Mouse (Mus musculus) Muller cell, postnatal 12 days (primary cell): ENCODE results near the gene Slc30a2.

Experiments
- DNase-seq: peaks from one replicate; pipeline ENCODE4 v3.0.0-alpha.2; 2015; ENCODE audit errors: inconsistent ontology term

The Slc30a2 gene

DNA sequence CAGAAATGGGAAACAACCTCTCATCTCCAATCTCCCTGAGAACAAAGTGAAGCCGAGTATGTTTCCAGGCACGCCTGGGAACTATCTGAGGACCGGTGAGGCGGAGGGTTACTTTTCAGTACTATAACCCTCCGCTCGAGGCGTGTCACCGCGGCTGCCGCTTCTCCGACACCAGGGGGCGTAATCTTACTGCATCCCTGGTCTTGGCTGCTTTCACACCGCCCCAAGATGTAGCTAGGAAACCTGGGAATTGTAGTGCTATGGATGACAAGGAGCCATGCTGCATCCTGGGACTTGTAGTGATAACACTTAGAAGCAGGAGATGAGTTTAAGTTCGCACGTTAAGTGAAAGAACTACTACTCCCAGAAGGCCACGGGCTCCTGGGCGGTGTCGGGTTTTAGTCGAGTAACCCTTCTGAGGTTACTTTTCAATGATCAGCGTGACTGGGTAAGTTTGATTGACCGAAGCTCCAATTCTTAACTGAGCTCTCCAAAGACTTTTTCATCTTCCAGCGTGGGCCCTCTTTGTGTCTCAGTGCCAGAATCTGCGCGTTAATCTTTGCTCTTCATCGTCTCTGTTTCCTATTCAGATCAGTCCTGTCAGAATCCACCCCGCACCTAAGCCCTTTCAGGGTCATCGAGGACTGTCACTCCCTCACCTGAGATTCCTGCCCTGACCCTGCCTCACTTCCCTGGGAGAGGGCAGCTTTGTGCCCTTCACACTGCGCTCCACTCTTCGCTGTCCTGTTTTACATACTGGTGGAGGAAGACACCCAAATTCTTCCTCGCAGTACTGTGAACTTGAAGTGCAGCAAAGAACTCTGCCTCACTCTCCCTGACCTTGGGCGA, 53.2 kb downstream of the Slc30a2 start, which contains the start of gene Pafah2:
Gene Pafah2 (plus strand): TSS at position 344 of the 849 bp plus-strand sequence.
- peak; percentile 98 for DNase-seq

DNA sequence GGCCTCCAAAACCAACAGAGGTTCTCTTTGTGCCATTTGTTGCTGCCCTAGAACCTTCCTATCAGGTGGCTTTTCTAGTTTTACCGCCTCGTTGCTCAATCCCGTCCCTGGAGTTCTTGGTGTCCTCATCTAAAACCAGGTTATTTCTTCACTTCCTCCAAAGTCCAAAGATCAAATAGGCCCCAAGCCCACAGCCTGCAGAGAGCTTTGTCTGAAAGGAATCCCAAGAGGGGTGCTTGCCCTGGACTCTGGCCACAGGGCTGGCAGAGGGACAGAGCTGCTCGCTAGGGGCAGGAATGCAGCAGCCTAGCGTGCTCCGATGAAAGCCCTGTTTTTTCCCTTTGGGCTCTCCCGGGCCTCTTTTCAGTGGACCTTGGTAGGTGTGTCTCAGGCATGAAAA, 54.1 kb downstream of the Slc30a2 start:
- peak; percentile 88 for DNase-seq

DNA sequence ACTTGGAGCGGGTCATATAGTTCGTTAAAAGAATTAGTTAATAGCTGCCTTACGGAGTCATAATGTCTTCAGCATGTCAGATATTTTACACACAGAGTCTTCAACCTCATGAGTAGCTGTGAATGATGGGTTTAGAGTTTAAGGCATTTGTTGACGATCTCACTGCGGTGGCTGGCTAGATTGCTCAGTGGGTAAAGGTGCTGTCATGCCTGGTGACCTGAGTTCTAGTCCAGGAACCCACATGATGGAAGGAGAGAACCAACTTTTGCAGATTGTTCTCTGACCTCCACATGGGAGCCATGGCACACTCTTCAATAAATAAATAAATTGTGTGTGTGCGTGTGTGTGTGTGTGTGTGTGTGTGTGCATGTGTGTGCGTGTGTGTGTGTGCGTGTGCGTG, 54.8 kb downstream of the Slc30a2 start:
- DNase-seq = no peak

DNA sequence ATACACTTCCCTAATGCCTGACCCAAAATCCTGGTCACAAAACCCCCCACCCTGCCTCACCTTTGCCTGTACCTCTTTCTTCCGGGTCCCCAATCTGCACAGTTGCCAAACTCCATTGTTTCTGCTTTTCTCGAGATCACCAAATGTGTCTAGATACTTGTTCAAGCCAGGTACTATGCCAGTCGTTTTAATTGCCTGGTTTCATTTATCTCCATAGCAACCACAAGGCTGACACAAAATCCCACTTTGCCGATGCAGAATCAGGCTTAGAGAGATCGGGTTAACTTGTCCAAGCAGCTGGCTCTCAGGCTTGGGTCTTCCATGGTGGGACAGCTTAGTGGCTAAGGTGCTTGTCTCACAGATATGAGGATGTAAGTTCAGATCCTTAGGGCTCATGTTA, 57.2 kb downstream of the Slc30a2 start:
- DNase-seq = no peak

DNA sequence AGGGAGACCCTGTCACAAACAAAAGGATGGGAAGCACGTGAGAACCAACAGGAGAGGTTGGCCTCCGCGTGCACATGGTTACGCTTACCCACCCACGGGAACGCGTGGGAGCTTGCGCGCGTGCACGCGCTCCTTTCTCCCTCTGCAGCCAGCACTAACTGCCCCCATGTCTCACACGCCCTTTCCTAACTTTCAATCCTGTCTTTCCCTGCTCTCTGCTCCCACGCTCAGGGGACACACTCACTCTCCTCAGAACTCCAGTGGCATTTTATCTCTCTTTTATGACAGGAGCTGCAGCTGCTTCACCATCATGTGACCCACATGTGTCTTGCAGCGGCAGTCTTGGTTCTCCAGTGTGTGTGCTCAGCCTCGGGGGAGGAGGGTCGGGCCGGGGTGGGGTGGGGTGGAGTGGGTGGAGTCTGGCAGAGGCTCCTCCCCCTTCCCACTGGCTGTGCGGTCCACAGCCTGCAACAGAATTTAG, 58.2 kb downstream of the Slc30a2 start:
- peak; percentile 46 for DNase-seq

DNA sequence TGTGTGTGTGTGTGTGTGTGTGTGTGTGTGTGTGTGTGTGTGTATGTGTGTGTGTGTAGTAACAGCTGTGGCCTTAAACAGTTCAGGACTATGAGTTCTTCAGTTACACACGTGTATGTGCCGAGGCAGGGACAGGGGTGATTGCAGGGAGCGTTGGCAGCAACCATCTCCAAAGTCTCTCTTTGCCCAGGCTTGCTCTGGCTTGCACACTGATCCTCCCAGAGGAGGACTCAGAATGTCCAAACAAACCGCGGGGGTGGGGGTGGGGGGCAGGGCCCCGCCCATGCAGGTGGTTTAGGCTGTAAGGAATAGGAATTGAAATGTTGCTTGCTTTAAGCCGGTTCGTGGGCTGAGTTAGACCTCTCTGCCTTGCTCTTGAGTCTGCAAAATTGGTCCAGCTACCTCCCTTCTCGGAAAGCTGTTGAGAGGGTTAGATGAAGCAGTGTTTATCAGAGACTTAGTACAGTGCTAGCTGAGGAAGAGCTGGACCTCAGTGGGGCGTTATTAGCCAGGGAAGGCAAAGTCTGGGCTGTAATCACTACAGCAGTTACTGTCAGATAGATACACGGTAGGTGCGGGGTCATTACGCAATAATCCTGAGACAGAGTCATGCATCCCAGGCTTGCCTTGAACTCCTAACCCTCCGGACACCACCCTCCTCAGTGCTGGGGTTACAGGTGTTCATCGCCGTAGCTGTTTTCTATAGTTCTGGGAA, 59.0 kb downstream of the Slc30a2 start:
- no peak for DNase-seq

DNA sequence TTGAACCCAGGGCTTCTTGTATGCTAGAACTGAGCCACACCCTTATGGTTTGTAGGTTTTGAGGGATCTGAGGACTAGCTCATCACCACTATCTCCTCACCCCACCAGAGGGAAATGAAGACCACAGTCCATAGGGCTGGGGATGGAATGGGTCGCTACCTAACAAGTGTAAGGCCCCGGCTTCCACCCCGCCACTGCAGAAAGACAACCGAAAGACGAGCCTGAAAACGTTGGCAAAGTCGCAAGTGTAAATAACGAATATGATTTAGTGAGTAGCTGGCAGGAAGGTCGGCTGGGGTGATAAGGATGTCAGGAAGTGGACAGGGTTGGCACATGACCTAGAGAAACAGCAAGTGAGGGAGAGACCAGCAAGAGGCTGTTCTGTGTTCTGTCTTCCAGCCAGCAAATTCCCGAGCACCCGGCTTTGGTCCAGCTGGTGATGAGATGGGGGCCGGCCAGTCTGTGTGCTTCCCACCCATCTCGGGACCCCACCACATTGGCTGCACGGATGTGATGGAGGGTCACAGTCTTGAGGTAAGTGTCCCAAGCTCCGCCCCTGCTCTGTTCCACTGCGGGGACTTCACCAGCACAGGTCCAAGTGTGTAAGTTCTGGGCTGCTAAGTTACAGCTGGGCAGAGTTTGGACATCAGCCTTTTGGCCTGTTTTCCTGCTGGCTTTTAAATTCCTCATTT, 59.7 kb downstream of the Slc30a2 start:
- DNase-seq = peak; percentile 78

DNA sequence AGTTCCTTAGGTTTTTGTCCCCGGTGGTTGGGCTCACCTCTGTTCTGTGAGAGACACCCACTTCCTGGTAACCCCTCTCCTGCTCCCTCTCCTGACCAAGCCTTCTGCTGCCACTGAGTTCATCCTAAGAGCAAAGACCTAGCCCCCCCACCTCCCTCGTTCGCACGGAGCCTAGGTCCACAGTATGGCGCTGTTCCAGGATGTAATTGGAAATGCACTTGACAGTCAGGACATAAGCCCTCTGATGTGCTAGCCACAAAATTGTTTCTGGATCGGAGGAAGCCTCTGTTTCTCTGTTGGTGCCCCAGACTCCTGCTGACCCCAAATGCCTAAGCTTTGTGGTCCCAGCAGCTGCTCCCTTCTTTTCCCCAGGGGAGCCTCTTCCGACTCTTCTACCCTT, 60.7 kb downstream of the Slc30a2 start:
- peak; percentile 75 for DNase-seq
